ENCODE assay signal across 9 mouse cellular contexts in the genomic region with DNA sequence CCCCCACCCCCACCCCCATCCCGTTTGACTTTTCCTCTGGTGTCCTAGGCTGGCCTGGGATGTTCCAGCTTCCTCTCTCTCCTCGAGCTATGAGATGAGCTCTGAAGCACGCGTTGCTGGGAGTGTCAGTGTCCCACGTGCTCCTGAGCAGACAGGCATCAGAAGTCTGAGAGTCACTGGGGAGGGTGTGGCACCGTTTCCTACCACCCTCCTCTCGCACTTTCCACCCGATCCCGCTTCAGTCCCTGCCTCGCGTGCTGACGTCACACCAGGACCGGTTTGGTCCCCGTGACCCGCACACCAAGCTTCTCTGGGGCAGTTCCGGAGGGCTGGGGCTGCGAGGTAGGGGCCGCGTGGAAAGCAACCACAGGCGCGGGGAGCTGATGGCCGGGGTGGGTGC. TPM values are rescaled to one million over a fixed set of nuclear protein-coding genes. Genes with fewer than 3 reads are reported as not detected.
DNase-seq lines count a peak whose midpoint lies in the region; ATAC-seq and TF ChIP-seq lines count a peak whose summit lies in the region.
"Had no signal": no experiment of that assay in that cellular context is flagged by ENCODE, and none has a peak within 500 bp of the region (broad histone marks: within the 10 kb centered on the region; RNA-seq: fewer than 3 reads in every experiment).

No protein-coding gene starts in this region.

- TF ChIP-seq POLR2A in bone marrow, adult 2 months (IDR thresholded peaks at IDR 0.05; ENCODE audit: borderline replicate concordance, control insufficient read depth, low read depth, low read length), result no peak

- H3K36me3 ChIP-seq in kidney, embryonic 14.5 days (ENCODE audit: control insufficient read depth, insufficient read depth, low read length), result no peaks in the 10 kb centered on the region
- no peaks in the 10 kb centered on the region for H3K36me3 ChIP-seq in heart, embryonic 14.5 days (ENCODE audit: control insufficient read depth, insufficient read depth, low read length)
- no peaks in the 10 kb centered on the region for H3K36me3 ChIP-seq in limb, embryonic 13.5 days
- no peaks in the 10 kb centered on the region for H3K36me3 ChIP-seq in midbrain, embryonic 13.5 days

- no peak for DNase-seq in kidney, adult 9 months
- peak; percentile 39 for DNase-seq in thymus, postnatal 4 days
- no peak for DNase-seq in frontal cortex, postnatal 25 days (ENCODE audit: low spot score in 2 of 2)

- TF ChIP-seq CTCF in bone marrow, adult 2 months (IDR thresholded peaks at IDR 0.05; ENCODE audit: control insufficient read depth, insufficient read depth, low read length), result no peak

- H3K27ac ChIP-seq in kidney, embryonic 14.5 days (ENCODE audit: low read depth, low read length), result no peak overlapping the region
- H3K27ac ChIP-seq in bone marrow, adult 2 months (ENCODE audit: control insufficient read depth, insufficient read depth, low read depth, low read length, poor library complexity), result no peak overlapping the region
- H3K27ac ChIP-seq in heart, embryonic 14.5 days (replicated peaks in 1 of 2; ENCODE audit: control insufficient read depth in 1 of 2, insufficient read depth in 1 of 2, low read depth in 2 of 2, low read length in 2 of 2), result no peak overlapping the region
- no peak overlapping the region for H3K27ac ChIP-seq in limb, embryonic 13.5 days
- no peak overlapping the region for H3K27ac ChIP-seq in midbrain, embryonic 13.5 days

- WGBS in kidney, embryonic 14.5 days, result 2% methylated on average over 22 of the region's 22 CpGs
- WGBS in bone marrow, adult 2 months, result under 1% methylated on average over 22 of the region's 22 CpGs
- under 1% methylated on average over 22 of the region's 22 CpGs for WGBS in heart, embryonic 14.5 days
- WGBS in limb, embryonic 13.5 days, result 2% methylated on average over 22 of the region's 22 CpGs
- 3% methylated on average over 22 of the region's 22 CpGs for WGBS in midbrain, embryonic 13.5 days

- H3K4me1 ChIP-seq in kidney, embryonic 14.5 days (ENCODE audit: control insufficient read depth, insufficient read depth, low read length), result no peaks in the 10 kb centered on the region; the same call in 1 of the 2 replicates
- H3K4me1 ChIP-seq in bone marrow, adult 2 months (ENCODE audit: control insufficient read depth, insufficient read depth, low read length), result peaks cover 16% of the 10 kb centered on the region
- peaks cover 6 to 7% of the 10 kb centered on the region in 2 experiments; a peak in 3 of 4 replicates for H3K4me1 ChIP-seq in heart, embryonic 14.5 days (ENCODE audit: control insufficient read depth in 2 of 2, insufficient read depth in 2 of 2, low read length in 2 of 2)
- H3K4me1 ChIP-seq in limb, embryonic 13.5 days, result peaks cover 9% of the 10 kb centered on the region
- peaks cover 8% of the 10 kb centered on the region for H3K4me1 ChIP-seq in midbrain, embryonic 13.5 days (replicated peaks)

- H3K9ac ChIP-seq in kidney, embryonic 14.5 days (ENCODE audit: low read depth, low read length), result no peak overlapping the region
- peak overlapping the region; percentile 42; the same call in 1 of the 2 replicates for H3K9ac ChIP-seq in heart, embryonic 14.5 days (ENCODE audit: low read length)
- peak overlapping the region; percentile 60 for H3K9ac ChIP-seq in limb, embryonic 13.5 days
- H3K9ac ChIP-seq in midbrain, embryonic 13.5 days (replicated peaks), result peak overlapping the region; percentile 44; the same call in 1 of the 2 replicates

- H3K9me3 ChIP-seq in kidney, embryonic 14.5 days (ENCODE audit: control insufficient read depth, low read length), result no peaks in the 10 kb centered on the region
- H3K9me3 ChIP-seq in heart, embryonic 14.5 days (ENCODE audit: control insufficient read depth, low read length), result no peaks in the 10 kb centered on the region
- peaks cover 5% of the 10 kb centered on the region; the same call in 1 of the 2 replicates for H3K9me3 ChIP-seq in limb, embryonic 13.5 days
- no peaks in the 10 kb centered on the region for H3K9me3 ChIP-seq in midbrain, embryonic 13.5 days

- ATAC-seq in kidney, embryonic 14.5 days (ENCODE audit: low FRiP score, low TSS enrichment), result peak; percentile 28; the same call in 1 of the 2 replicates
- no peak for ATAC-seq in heart, embryonic 14.5 days (ENCODE audit: insufficient number of reproducible peaks, insufficient read depth, low FRiP score, low read depth)
- no peak for ATAC-seq in limb, embryonic 13.5 days (ENCODE audit: low FRiP score, low read depth)
- peak; percentile 53; the same call in 1 of the 2 replicates for ATAC-seq in midbrain, embryonic 13.5 days
- ATAC-seq: Patski had no signal

- peak overlapping the region; percentile 45 for H3K4me2 ChIP-seq in kidney, embryonic 14.5 days (replicated peaks; ENCODE audit: low read depth, low read length)
- H3K4me2 ChIP-seq in heart, embryonic 14.5 days (ENCODE audit: low read length), result peak overlapping the region; percentile 65
- peak overlapping the region; percentile 70 for H3K4me2 ChIP-seq in limb, embryonic 13.5 days (replicated peaks)
- peak overlapping the region; percentile 53 for H3K4me2 ChIP-seq in midbrain, embryonic 13.5 days (replicated peaks)

- H3K4me3 ChIP-seq in kidney, embryonic 14.5 days (ENCODE audit: low read length), result peak overlapping the region; percentile 26
- peak overlapping the region; percentile 17 for H3K4me3 ChIP-seq in bone marrow, adult 2 months (replicated peaks; ENCODE audit: control insufficient read depth, low read depth, low read length)
- H3K4me3 ChIP-seq in heart, embryonic 14.5 days (ENCODE audit: control insufficient read depth in 1 of 2, insufficient read depth in 1 of 2, low read depth in 1 of 2, low read length in 2 of 2), result peak overlapping the region; percentile 23 to 35
- peak overlapping the region; percentile 39 for H3K4me3 ChIP-seq in limb, embryonic 13.5 days
- peak overlapping the region; percentile 31 for H3K4me3 ChIP-seq in midbrain, embryonic 13.5 days (replicated peaks)

- no peaks in the 10 kb centered on the region; the same call in 1 of the 2 replicates for H3K27me3 ChIP-seq in kidney, embryonic 14.5 days (ENCODE audit: control insufficient read depth, insufficient read depth, low read length)
- H3K27me3 ChIP-seq in heart, embryonic 14.5 days (ENCODE audit: control insufficient read depth, insufficient read depth, low read length), result peaks cover 21% of the 10 kb centered on the region
- peaks cover 42% of the 10 kb centered on the region for H3K27me3 ChIP-seq in limb, embryonic 13.5 days
- H3K27me3 ChIP-seq in midbrain, embryonic 13.5 days, result peaks cover 31% of the 10 kb centered on the region

RNA-seq across cellular contexts. Expression of a gene that starts 11.4 kb away (rescaled TPM):
- polyA plus RNA-seq in kidney, embryonic 14.5 days (2014; fragmentation: Nextera tagmentation; extraction: Ambion mirVana), result 1.1 and 1.5 TPM in 2 replicates
- 2.7 and 3.5 TPM in 2 replicates for polyA plus RNA-seq in bone marrow, adult 2 months (2011; ENCODE audit: insufficient read depth, insufficient read length, low replicate concordance, missing spikeins)
- polyA plus RNA-seq in heart, embryonic 14.5 days (2014; fragmentation: Nextera tagmentation; extraction: Ambion mirVana), result 1.0 and 1.2 TPM in 2 replicates
- polyA plus RNA-seq in limb, embryonic 13.5 days (2015; fragmentation: Nextera tagmentation; extraction: Ambion mirVana), result 0.95 and 1.7 TPM in 2 replicates
- polyA plus RNA-seq in midbrain, embryonic 13.5 days (2015; fragmentation: Nextera tagmentation; extraction: Ambion mirVana), result 2.1 and 3.2 TPM in 2 replicates

RNA-seq across cellular contexts. Expression of a gene that starts 30.5 kb away (rescaled TPM):
- 12.0 and 14.6 TPM in 2 replicates for polyA plus RNA-seq in kidney, embryonic 14.5 days (2014; fragmentation: Nextera tagmentation; extraction: Ambion mirVana)
- 4.6 and 8.5 TPM in 2 replicates for polyA plus RNA-seq in bone marrow, adult 2 months (2011; ENCODE audit: insufficient read depth, insufficient read length, low replicate concordance, missing spikeins)
- 8.9 and 9.4 TPM in 2 replicates for polyA plus RNA-seq in heart, embryonic 14.5 days (2014; fragmentation: Nextera tagmentation; extraction: Ambion mirVana)
- polyA plus RNA-seq in limb, embryonic 13.5 days (2015; fragmentation: Nextera tagmentation; extraction: Ambion mirVana), result 23.0 and 25.7 TPM in 2 replicates
- polyA plus RNA-seq in midbrain, embryonic 13.5 days (2015; fragmentation: Nextera tagmentation; extraction: Ambion mirVana), result 20.7 and 22.4 TPM in 2 replicates

RNA-seq across cellular contexts. Expression of a gene that starts 33.1 kb away (rescaled TPM):
- 19.4 and 26.8 TPM in 2 replicates for polyA plus RNA-seq in kidney, embryonic 14.5 days (2014; fragmentation: Nextera tagmentation; extraction: Ambion mirVana)
- polyA plus RNA-seq in bone marrow, adult 2 months (2011; ENCODE audit: insufficient read depth, insufficient read length, low replicate concordance, missing spikeins), result 3.6 and 11.0 TPM in 2 replicates
- polyA plus RNA-seq in heart, embryonic 14.5 days (2014; fragmentation: Nextera tagmentation; extraction: Ambion mirVana), result 7.7 and 8.0 TPM in 2 replicates
- 25.2 and 27.1 TPM in 2 replicates for polyA plus RNA-seq in limb, embryonic 13.5 days (2015; fragmentation: Nextera tagmentation; extraction: Ambion mirVana)
- 24.4 and 26.0 TPM in 2 replicates for polyA plus RNA-seq in midbrain, embryonic 13.5 days (2015; fragmentation: Nextera tagmentation; extraction: Ambion mirVana)

Comparison
In these comparisons a context has a peak if more than half of its experiments do, and no peak if none do; other contexts are left out.
1. ATAC-seq: peak in kidney, embryonic 14.5 days (single experiment) and midbrain, embryonic 13.5 days (single experiment); none in heart, embryonic 14.5 days (single experiment) and limb, embryonic 13.5 days (single experiment).
2. Peak in every context shown above with its lines, with median percentiles within 50 percentile points of each other: H3K4me2 ChIP-seq and H3K4me3 ChIP-seq.